Mouse (Mus musculus) CD4-positive, CD25-positive, alpha-beta regulatory T cell, adult 4 months (primary cell): ENCODE measurements around the gene Wdr75. TPM values are rescaled to one million over a fixed set of nuclear protein-coding genes. Genes with fewer than 3 reads are reported as not detected.

Experiments used
- ATAC-seq: one replicate; pipeline ENCODE4 v1.8.0; 2017
- polyA plus RNA-seq, 2 experiments: library from polyadenylated mRNA; unstranded; fragments of 100-300 nt; shearing (Covaris generic); gene quantifications; one replicate each; pipeline ENCODE4 v1.2.1; 2017

Wdr75 gene
- polyA plus RNA-seq: 10 to 100 TPM; 46.8 to 56.1 TPM

DNA sequence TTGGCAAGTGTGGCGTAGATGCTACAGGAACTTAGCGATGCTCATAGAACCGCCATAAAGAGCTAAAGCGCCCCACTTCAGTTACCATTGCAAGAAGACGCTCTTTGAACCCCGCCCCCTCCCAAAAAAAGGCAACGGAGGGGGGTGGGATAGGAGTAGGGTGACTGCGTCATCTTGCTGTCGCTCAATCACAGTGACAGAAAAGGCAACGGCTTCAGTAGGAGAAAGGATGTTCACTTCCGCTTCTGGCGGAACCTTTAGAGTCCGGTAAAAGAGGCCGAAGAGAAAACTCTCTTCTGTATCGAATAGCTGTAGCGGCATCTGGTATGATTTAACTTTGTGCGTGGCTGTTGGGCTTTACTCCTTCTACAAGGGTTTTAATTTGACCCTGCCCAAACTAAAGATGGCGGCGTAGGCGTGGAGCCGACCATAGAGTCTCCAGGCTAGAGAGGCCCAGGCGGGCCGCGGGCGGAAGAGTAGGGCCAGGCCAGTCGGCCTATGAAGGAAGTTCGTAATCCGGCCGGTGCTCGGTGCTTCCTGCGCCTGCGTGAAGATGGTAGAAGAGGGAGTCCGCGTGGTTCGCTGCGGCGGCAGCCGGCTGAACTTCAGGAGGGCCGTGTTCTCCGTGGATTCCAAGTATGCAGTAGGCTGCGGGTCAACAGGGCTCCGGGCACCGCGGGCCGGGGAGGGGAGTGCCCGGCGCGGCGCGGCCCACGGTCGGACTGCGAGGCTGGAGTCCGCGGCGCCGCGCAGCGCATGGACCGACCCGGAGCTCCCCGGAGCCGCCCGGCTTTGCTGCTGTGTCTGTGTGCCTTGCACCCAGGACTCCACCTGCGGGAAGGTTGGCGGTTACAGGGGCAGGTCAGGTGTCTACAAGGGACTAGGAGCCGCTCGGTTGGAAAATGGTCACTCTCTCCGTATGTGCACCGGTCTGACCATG, at the start of gene Wdr75:
Gene Wdr75 (plus strand): TSS at position 198 of the 940 bp plus-strand sequence.
- peak; percentile 92 for ATAC-seq

DNA sequence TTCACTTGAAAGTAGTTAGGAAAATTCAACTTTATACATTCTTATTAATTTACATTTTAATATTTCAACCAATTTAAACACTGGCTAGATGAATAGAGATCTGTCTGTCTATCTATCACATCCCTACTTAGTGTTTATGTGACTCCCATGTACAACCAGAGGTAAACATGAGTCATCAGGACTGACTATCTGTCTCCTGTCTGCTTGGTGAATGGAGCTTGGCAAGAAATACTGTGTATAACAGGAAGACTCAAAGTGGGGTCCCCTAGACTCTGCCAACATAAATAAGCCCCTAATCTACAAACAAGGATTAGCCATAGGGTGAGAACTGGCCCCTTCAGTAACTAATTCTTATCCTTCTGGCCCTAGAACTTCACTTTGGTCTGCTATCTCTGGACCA, 39.1 kb upstream of the Wdr75 start:
- no peak for ATAC-seq

DNA sequence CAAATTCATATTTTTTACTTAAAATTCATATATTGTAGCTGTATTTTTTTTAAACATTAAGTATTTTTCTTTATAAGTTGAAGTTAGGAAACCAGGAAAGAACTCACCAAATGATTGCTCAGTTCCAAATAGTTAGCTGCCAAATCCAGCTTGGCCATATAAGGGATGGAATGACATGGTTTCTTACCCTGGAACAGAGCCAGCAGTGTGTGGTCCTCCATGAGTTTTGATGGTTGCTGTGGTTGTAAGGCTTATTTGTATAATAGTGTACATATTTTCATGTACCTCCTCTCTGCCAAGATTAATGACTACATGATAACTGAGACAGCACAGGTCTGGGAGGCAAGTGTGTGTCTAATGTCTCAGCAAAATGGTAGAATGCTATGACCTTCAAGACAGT, 38.3 kb upstream of the Wdr75 start:
- ATAC-seq: no peak

DNA sequence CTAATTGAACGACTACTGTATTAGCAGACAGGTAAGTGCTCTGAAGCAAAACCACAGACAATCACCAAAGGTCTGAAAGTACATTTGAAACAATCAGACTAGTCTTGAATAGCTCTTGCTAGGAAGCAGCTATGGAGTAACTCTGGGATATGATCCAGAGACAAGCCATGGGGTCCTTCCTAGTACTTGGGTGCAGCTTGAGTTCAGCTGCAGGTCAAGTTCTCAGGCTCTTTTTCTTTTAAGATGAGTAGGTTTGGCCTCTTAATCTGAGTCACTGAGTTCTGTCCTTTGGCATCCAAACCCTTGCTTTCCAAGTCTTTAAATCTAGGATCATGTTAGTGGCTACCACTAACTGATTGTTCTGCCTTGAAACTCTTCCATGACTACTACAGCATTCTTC, 37.0 kb upstream of the Wdr75 start:
- ATAC-seq: no peak

DNA sequence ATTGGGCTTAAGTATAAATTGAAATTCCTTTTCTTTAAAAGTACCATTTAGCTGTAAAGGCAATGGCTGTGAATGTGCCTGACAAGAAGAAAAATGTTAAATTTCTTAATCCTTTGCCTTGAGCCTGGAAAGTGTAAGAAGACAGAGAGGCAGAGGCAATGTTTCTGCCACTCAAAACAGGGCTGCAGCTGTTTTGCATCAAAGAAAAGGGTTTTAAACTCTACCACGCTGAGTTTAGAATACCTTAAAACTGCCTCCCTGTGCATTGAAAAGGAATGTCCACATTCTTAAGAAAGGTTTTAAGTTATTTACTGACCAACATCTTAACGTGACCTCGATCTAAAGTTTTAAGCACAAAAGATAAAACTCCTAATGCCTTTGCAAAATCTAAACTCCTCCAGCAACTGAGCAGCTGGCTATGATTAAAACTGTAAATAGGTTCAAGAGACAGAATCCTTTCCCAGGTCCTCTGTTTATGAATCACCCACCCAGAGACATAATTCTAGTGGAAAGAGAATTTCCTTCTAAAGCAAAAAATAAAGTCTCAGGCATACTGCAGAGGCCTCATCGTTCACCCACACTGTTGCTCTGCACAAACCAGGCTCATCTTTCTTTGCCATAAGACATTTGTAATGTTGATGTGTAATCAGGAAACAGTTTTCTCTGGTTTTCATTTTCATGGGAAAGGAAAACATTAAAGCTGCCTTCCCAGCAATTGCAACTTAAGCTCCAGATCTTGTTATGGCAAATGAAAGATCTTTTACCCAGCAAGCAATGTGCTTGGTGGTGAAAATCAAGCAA, 34.1 kb upstream of the Wdr75 start:
- ATAC-seq: no peak

DNA sequence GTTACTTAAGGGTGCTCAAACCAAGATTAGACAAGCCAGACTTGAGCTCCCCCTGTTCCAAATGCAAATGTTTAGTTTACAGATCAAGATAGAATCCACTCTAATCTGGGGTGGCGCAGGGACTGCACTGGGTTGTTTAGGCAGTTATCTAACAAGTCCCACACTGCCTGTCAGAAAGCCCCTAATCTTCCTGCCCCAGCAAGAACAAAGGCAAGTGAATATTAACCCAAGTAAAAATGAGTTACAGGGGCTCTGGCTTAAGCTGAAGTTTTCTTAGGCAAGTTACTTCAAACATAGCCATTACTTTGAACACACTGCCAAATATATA, 33.5 kb upstream of the Wdr75 start:
- no peak for ATAC-seq

DNA sequence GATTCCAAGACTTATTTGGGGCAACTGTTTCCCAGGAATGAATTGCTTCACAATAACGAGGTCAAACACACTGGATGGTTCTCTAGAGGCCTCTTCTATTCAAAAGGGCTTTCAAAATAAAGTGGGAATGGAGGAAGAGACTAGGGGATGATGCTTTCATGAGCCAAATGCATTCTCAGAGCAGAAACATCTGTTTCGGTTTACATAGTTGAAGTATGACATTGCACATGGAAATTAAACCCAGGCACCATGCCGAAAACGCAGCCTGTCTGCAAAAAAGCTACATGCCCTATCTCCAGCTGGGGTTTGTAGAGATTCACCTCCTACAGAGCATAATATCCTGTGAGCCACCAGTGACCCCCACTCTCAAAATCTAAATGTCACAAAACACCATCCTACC, 29.3 kb upstream of the Wdr75 start:
- ATAC-seq: no peak

DNA sequence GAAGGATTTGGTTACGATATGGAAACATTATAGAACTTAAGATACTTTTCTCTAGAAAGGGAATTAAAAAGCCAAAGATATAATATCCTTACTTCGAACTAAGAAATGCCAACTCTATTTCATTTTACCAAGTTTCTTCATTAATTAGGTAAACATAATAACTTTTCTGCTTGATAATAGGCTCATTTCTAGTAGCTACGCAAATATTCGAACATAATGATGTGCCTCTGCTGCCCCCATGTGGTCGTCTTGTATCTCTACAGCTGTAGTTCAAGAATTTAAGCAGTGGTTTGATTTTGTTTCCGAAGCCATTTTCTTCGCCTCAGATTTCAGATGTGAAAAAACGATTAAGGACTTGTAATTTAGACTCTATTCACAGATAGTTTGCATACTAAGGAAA, 28.8 kb upstream of the Wdr75 start:
- ATAC-seq: peak; percentile 69

DNA sequence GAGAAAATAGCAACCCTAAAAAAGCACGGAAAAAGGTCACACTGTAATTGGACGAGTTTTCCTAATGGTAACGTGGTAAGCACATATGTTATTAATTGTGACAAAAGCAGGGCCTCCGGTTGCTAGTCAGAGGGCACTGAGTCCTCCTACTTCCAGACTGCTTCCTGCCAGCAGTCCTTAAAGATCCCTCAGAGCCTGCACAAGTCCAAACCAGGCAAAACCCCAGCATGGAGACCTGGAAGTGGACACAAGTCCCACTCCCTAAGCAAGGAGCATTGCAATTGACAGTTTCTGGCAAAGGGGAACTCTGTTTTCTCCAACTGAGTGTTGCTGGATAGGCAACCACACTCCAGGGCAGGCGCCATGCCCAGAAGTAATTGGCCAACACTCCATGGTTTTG, 27.4 kb upstream of the Wdr75 start:
- no peak for ATAC-seq

DNA sequence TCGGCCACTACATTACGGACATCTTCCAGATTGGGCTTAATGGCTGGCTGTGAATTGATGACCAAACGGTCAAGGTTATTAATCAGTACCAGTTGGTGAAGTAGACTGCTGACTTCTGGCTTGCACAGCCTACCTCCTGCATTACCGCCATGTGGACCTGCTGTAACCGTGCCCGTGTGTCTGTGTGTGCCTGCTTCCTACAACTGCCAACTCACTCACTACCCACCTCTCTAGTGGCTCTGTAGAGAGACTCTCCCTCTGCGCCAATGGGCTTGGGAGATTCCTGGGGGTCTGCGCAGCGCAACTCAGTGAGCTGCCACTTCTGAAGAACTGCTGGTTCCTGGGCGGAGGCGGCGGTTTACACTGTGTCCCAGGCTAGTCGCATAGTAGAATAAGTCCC, 25.6 kb upstream of the Wdr75 start:
- ATAC-seq: no peak

DNA sequence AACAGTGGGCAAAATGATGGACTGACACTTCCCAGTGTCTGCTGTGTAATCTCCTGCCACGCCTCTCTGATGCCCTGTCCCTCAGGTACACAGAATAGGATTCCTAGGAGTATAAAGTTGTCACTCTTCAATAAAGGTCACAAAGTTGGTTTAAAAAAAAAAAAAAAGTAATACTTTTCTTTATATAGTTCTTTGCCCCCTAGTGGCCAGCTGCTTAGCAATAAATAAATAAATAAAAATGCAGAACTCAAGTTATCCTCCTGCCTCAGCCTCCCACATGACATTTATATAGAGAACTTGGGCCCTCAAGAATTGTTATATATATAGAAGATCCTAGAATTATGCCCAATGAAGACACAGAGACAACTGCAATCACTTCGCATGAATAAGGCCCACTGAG, 24.9 kb upstream of the Wdr75 start:
- no peak for ATAC-seq

DNA sequence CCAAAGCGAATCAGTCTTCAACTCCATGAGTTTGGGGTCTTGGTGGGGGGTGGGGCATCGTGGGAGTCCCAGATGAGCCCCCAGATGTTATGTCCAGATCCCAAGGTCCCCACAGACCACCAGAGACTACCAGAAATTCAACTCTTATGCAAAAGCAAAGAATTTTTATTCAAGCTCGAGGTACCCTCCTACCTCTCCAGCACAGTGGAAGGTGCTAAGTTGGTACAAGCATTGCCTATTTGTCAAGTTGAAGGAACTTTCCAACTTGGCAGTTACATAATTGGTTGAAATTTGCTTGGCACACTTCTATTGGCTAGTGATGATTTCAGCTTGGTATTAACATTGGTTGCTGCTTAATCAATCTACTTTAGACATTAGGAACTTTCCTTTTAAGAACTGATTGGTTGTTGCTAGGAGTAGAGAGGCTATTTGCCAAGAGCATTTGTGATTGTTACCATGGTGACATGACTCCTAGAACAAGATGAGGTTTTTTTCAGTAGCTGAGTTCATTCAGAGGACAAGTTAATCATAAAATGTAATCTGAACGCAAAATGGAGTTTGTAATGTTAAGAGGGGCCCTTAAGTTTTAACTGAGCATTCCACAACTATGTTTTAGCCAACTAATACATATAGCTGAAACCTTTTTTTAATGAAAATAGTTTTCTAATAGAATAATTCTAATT, 14.2 kb upstream of the Wdr75 start:
- ATAC-seq: no peak

DNA sequence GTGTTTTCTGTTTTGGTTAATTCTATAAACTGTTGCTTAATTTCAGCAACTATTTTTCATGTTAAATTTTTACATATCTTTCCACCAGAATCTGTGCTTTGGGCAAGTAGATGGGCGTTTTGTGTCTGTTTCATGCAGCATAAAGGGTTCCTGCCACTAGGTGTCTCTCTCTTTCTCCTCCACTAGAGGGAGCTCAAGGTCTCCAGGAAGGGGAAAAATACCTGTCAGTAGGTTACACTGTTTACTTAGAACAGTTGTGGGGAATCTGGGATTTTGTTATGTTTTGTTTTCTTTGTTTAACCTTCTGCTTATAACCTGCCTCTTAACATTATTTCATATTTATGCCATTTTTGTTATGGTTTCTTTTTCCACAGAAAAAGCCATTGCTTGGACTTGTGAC, 21.9 kb downstream of the Wdr75 start:
- ATAC-seq: peak; percentile 94

DNA sequence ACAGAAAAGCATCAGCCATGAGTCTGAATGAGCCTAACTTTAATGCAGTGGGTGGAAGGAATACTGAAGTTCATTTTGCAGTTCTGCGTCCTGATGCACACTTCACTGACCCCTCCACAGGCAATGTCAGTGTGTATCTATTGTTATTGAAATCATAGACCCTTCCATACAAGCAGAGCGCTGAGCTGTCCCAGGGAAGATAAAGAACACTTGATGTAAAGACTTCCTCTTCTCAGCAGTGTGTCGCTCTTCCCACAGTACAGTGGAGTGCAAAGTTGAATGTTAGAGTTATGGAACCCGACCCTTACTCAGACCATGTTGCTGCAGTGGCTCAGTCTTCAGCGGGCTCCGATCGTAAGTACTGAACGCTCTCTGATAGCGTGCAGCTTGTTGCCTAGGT, 23.6 kb downstream of the Wdr75 start:
- ATAC-seq: no peak

DNA sequence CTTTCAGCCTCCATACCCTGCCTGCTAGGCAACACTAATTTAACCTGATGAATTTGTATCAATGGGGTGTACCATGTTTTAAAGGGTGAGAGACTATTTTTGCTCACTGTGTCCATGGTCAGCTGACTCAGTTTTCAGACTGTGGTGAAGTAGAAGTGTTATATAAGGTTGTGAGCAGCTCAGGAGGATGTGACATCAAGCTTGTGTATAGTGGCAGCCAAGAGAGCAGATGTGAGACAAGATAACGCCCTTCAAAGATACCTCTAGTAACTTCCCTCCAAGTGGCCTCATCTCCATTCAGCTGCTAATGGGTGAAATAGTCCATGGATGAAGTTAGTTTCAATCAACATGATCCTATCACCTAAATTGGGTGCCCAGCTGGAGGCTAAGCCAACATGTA, 29.5 kb downstream of the Wdr75 start:
- ATAC-seq: peak; percentile 27

DNA sequence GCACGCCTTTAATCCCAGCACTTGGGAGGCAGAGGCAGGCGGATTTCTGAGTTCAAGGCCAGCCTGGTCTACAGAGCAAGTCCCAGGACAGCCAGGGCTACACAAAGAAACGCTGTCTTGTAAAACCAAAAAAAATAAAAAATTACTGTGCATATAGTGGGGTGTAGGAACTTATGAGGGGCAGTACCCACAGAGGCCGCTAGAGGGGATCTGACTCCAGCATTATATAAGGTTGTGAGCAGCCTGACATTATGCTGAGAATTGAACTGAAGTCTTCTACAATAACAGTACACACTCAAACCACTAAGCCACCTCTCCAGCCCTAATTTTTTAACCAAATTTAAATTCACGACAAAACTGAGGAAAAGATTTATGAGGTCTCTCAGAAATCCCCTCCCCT, 30.2 kb downstream of the Wdr75 start:
- ATAC-seq: peak; percentile 82

DNA sequence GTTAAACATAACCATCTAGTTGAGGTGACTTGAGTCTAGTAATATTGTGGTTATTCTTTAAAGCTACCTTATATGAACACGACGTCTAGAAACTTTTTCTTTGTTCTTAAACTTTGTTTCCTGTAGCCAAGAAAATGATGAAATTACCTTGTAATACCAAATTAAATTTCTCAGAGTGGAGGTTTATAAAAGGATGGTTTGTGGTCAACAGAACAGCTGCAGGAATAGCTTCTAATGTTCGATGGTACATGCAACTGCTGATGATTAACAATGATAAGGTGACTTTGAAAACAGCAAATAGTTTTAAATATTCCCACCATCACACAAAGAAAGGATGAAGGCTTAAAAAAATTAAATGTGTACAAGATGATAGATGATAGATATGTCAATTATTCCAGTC, 30.7 kb downstream of the Wdr75 start:
- no peak for ATAC-seq

DNA sequence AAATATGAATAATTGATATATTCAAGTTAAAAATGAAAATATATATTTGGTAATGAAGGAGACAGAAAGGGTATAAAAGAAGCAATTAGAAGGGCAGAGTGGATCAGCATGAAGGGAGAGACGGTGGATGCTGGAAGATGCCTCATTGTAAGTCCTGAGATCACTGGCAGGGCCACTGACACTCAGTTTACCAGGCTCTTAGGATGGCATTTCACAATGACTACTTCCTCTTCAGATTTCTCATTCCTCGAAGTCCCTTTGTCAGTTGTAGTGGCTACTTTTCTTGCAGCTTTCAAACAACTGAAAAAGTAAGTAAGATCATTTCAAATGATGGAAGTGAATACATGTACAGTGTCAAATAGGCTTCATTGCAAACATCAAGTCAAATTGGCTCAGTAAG, 31.2 kb downstream of the Wdr75 start:
- ATAC-seq: no peak

DNA sequence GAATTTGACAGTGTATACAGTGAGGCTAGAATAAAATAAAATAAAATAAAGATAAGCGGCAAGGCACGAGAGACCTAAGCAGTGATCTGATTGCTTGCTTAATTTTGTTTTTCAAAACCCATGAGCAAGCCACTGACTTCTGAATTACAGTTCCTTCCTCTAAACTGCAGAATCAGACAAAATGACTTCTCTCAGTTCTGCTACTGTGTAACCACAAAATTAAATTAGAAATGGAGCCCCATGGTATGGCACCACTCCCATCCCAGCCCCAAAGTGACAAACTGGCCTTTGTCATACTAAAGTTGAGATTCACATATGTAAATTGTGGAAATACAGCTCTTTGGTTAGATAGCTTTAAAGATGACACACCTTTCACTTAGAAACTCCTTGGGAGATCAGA, 31.8 kb downstream of the Wdr75 start:
- no peak for ATAC-seq

DNA sequence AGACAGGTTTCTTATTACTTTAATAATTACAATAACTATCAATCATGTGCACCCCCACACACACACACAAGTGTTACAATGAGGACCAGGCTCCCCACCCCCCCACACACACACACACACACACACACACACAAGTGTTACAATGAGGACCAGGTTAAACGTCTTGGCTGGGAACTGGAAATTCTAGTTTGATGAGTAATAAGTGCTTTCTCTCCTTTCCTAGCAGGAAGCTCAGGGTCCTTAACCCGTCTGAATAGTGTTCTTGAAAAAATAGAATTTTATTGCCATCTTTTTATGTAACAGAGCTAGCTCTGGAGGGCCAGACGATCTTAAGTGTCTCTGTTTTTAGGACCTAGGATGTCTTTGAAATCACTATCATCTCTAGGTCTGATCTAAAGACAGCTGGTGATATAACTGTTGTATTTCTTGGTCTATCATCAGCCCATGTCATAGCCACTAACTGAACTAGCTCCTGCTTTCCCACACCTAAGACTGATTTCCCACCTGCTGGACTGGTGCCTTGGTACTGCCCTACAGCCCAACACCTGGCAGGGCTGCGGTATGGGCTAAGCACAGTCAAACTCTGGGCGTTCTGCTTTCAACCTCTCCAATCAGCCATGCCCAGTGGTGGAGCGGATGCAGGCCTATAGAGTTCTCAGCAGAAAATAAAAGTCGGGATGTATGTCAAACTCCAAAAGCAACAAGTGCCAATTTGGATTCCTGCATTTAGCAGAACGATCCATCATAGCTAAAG, 35.7 kb downstream of the Wdr75 start:
- ATAC-seq: no peak

DNA sequence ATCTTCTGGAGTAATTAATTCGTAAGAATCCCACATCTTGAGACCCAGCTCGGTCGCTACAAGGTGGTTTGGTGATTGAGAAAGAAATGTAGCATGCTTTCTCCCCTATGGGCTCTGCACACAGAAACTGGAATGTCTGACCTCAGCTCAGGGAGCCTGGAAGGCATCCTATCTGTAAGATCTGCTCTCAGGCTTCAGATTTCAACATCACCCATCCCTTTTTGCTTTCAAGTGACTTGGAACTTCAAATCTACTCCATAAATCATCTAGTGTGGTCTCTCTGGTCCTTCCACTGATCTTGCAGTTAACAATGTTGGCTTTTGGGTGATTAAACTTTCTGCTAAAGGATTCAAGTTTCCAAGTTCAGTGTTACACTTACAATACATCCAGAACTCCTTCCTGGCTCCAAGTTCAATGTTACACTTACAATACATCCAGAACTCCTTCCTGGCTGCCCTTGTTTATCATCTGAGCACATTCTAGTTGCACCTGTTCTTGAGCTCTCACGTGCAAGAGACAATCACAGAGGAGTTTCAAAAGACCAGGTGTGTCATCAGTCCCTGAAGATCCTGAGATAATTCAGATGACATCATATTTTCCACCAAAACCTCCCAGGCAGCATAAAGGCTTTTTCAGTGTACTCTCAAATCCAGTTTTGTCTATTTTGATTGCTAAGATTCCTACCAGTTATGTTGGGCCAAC, 40.5 kb downstream of the Wdr75 start:
- ATAC-seq: no peak

DNA sequence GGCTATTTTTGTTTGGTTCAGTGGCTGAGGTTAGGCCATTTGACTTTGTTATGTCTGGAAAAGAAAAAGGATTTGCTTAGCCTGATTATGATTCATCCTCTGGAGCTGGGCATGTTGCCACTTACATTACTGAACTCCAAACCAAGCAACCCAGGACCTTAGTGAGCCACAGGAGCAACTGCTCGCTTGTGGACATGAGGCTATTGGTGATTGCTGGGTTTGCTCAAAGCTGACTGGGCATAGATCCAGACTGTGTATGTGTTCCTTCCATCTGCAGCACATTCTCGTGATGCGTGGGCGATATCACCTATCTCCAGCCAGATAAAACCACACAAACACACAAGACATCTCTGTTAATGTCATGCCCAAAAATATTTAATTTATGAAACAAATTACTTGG, 42.8 kb downstream of the Wdr75 start:
- no peak for ATAC-seq
